Mouse (Mus musculus) lung, postnatal 25 days (tissue): Measurements from ENCODE around the gene Tlr2.
"Not testable (repeated sequence)": the region's sequence is repeated elsewhere in the genome, so short reads cannot be mapped to it uniquely, and the experiment has no call there.

Source experiments
- DNase-seq: peaks from one replicate; pipeline ENCODE4 v3.0.0; 2022; ENCODE audit warnings: low spot score

Tlr2 gene

GRCm38 (mm10) chr3:83841095-83841850 is at the start of gene Tlr2:
TSS of gene Tlr2 (minus strand) at chr3:83841767.
- peak; percentile 68 for DNase-seq

DNA sequence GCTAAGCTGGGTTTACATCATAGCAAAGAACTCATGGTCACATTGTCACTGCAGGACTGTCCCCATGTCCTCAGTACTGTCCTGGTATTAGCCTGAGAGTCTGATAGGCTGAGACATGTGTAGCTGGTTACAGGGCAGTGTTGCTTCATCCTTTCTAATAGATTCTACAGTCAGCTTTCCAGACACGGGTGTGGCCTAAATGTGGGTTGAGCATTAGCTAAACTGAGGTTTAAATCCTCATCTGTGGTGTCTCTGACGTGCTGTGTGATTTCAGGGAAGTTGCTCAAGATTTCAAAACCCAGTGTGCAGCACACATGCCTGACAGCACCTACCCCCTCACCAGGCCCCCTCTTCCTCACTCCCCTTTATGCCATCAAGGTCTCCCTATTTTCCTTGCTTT is 43.6 kb upstream of the Tlr2 start:
- DNase-seq = peak; percentile 54

DNA sequence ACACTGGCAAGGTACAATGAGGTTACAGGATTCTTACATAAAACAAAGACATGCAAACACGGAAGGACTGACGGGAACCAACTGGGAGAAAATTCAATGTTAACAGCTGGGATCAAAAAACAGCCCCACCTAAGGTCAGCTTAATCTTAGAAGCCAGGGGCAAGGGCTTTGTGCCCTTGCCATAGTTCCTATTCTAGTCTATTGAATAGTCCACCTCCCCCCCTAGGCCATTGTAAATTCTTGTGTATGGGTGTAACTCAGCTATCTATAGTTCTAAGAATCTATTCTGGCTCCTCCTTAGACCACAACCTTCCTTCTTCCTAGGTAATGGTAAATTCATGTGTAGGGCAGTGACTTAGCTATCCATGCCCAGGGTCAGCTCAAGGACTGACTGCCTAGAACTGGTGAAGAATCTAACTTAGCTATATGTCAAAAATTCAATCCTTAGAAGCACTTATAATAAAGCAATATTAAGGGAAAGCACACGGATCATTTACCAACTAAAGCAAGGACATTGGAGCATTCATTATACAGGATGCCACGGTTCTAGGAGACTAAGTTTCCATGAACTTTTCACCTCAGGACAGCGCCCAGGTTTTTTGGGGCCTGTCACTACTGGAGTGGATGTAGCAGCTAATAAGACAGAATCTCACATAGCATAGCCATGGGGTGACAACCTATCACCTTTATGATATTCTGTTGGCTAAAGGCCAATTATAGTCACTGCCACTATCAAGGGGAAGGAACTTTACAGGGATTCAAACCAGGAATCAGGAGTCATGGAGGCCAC is 37.9 kb upstream of the Tlr2 start:
- not testable (repeated sequence) for DNase-seq

GRCm38 (mm10) chr3:83878801-83879200 is 37.2 kb upstream of the Tlr2 start:
- no peak for DNase-seq

- no peak for DNase-seq
Observed at GRCm38 (mm10) chr3:83876299-83876698, 34.7 kb upstream of the Tlr2 start.

GRCm38 (mm10) chr3:83875078-83875477 is 33.5 kb upstream of the Tlr2 start:
- not testable (repeated sequence) for DNase-seq

GRCm38 (mm10) chr3:83872853-83873252 is 31.3 kb upstream of the Tlr2 start:
- not testable (repeated sequence) for DNase-seq

DNA sequence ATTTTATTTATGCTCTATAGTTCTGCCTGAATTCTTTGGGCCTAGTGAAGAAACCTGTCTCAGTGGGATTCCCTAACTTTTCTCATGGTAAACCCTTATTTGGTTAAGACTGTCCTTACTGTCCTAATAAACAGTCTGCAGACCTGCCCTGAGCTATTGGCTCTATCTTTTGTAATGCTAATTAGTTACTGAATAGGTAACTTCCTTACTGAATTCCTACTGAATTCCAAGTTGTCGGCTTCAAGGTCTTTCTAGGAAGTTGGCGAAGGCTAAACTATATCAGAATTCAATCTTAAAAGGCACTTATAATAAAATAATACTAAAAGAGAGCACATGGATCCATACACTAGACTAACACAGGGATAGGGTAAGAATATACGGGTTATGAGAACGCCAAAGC is 30.4 kb upstream of the Tlr2 start:
- not testable (repeated sequence) for DNase-seq

GRCm38 (mm10) chr3:83871559-83871958 is 30.0 kb upstream of the Tlr2 start:
- DNase-seq = not testable (repeated sequence)

- DNase-seq = no peak
Observed at GRCm38 (mm10) chr3:83869776-83870175, 28.2 kb upstream of the Tlr2 start.

GRCm38 (mm10) chr3:83867026-83867425 is 25.5 kb upstream of the Tlr2 start:
- not testable (repeated sequence) for DNase-seq

DNA sequence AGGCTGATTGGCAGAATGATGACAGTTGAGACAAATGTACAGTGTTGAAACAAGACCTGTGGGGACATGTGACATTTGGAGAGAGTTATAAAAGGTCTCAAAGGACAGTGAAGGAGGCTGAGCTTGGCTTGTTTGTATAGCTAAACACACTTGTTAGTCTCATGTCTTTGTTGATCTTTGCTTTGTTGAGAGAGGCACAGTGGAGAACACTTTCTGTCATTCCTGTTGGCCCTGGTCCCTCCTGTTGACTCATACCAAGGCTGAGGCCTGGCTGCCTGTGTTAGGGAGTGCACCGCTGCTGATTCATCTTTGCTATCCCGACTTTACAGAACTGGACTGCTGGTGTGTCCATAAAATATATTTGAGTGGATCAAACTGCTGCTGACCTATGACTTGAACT is 23.6 kb upstream of the Tlr2 start:
- DNase-seq = peak; percentile 69

- DNase-seq = no peak
Observed at GRCm38 (mm10) chr3:83864064-83864548, 22.5 kb upstream of the Tlr2 start.

GRCm38 (mm10) chr3:83862956-83863355 is 21.4 kb upstream of the Tlr2 start:
- DNase-seq = peak; percentile 90

DNA sequence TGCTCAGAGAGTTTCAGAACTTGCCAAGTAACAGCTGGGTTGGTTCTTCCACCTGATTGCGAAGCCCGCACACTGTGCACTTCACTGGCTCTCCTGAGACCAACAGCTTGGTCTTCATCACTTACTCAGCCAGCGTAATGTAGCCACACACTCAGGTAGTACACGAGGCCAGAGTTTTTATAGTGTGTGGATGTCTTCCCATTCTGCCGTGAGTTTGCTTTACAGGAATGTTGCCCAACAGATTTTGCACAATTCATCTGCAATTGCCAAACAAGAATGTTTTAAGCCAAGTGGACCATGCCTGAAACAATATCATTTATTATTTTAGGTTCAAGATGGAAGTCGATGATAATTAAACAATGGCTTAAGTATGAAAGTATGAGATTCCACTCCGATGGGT is 18.0 kb upstream of the Tlr2 start:
- DNase-seq = no peak

DNA sequence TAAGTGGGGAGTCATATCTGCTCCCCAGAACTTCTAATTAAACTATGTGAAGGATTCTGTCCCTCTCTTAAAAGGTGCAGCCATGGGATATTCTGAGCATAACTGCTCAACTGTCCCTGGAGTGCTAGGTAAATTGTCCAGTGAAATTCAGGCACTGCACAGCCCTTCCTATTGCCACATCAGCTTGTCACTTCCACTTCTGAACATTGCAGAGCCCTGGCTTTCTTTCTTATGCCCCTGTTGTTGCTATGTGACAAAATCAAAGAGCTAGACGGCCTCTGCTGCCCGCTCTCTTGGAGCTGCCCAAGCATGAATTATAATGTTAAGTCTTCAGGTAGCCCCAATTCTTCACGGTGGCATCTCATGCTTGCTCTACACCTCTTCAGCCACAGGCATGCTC is 17.5 kb upstream of the Tlr2 start:
- DNase-seq = no peak

DNA sequence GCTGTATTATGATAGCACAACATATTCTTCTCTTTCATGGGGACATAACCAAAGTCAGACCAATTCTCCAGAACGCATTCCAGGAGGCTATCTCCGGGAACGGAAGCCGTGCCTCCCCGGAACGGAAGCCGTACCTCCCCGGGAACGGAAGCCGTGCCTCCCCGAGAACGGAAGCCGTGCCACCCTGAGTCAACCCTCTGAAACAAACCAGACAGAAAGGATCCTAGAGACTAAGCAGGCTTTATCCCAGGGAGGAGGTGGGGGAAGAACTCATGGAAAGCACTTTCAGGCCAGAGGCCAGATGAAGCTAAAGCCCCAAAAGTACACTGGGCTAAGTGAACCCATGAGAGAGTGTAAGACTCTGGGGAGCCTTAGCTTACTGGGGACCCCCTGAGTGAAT is 16.1 kb upstream of the Tlr2 start:
- no peak for DNase-seq

GRCm38 (mm10) chr3:83855643-83856042 is 14.1 kb upstream of the Tlr2 start:
- DNase-seq = no peak

DNA sequence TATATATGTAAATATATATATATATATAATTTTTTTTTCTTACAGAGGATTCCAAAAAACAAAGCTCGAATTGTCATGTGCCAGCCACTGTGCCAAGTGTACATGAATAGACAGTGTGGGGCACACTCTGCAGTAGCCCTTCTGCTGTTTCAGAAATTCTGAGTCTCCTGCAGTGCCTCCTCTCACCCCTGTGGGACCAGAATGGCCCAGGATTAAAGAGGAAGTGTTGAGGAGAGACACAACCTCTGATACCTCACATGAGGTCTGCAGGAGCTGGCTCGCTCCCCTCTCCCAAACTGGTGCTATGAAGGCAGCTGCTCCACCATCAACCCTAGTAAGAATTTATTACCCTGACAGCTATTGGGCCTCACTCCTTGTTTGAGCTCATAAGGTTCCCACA is 7.8 kb upstream of the Tlr2 start:
- no peak for DNase-seq

GRCm38 (mm10) chr3:83844766-83845520 is 3.4 kb upstream of the Tlr2 start:
- peak; percentile 53 for DNase-seq

GRCm38 (mm10) chr3:83839477-83839876 is 2.1 kb downstream of the Tlr2 start:
- DNase-seq = no peak

GRCm38 (mm10) chr3:83836685-83837084 is 4.9 kb downstream of the Tlr2 start:
- no peak for DNase-seq
